Mouse (Mus musculus): ENCODE results near the gene Zdhhc4. TPM values are rescaled to one million over a fixed set of nuclear protein-coding genes. Genes with fewer than 3 reads are reported as not detected.
A peak's percentile ranks its signal among the peaks of the same experiment; 100 is the strongest.

Gene Zdhhc4
- 10 to 100 TPM; 37.5 to 38.2 TPM for total RNA-seq (2021)

GRCm38 (mm10) chr5:143328690-143329495 is at the start of gene Zdhhc4:
TSS of gene Zdhhc4 (minus strand) at chr5:143329256.
- intact Hi-C loops (cut with DNase I), result no loop called here
- peak; percentile 90 to 93 for DNase-seq (ENCODE audit: low spot score in 2 of 2)

- intact Hi-C loops (cut with DNase I), result loop anchor here (5.0 kb wide), 1 partner anchor 46 kb away; no protein-coding TSS in a partner anchor
- DNase-seq (ENCODE audit: low spot score in 2 of 2), result no peak
Measured at GRCm38 (mm10) chr5:143376156-143376555, 47.1 kb upstream of the Zdhhc4 start.

- intact Hi-C loops (cut with DNase I), result loop anchor here (5.0 kb wide), 1 partner anchor 47 kb away; no protein-coding TSS in a partner anchor
Measured at GRCm38 (mm10) chr5:143375242-143375641, 46.2 kb upstream of the Zdhhc4 start.

GRCm38 (mm10) chr5:143372818-143373217 is 43.8 kb upstream of the Zdhhc4 start:
- intact Hi-C loops (cut with DNase I), result no loop called here
- DNase-seq (ENCODE audit: low spot score in 2 of 2), result peak; percentile 30 to 37

More at GRCm38 (mm10) chr5:143375242-143375641, 46.2 kb upstream of the Zdhhc4 start:
- peak; percentile 35 to 39 for DNase-seq (ENCODE audit: low spot score in 2 of 2)

- intact Hi-C loops (cut with DNase I), result no loop called here
- DNase-seq (ENCODE audit: low spot score in 2 of 2), result no peak
Measured at GRCm38 (mm10) chr5:143371146-143371510, 42.1 kb upstream of the Zdhhc4 start.

- intact Hi-C loops (cut with DNase I), result no loop called here
Measured at GRCm38 (mm10) chr5:143370416-143371145, 41.5 kb upstream of the Zdhhc4 start.

GRCm38 (mm10) chr5:143369611-143370255 is 40.7 kb upstream of the Zdhhc4 start:
- no peak for DNase-seq (ENCODE audit: low spot score in 2 of 2)
- intact Hi-C loops (cut with DNase I), result no loop called here

More at GRCm38 (mm10) chr5:143370416-143371145, 41.5 kb upstream of the Zdhhc4 start:
- no peak for DNase-seq (ENCODE audit: low spot score in 2 of 2)

- intact Hi-C loops (cut with DNase I), result no loop called here
- DNase-seq (ENCODE audit: low spot score in 2 of 2), result no peak
Measured at GRCm38 (mm10) chr5:143367931-143368330, 38.9 kb upstream of the Zdhhc4 start.

GRCm38 (mm10) chr5:143363678-143364615 is 34.9 kb upstream of the Zdhhc4 start:
- intact Hi-C loops (cut with DNase I), result no loop called here
- DNase-seq (ENCODE audit: low spot score in 2 of 2), result no peak

GRCm38 (mm10) chr5:143361428-143361827 is 32.4 kb upstream of the Zdhhc4 start:
- intact Hi-C loops (cut with DNase I), result no loop called here
- no peak for DNase-seq (ENCODE audit: low spot score in 2 of 2)

GRCm38 (mm10) chr5:143360000-143360399 is 30.9 kb upstream of the Zdhhc4 start:
- intact Hi-C loops (cut with DNase I), result no loop called here
- no peak for DNase-seq (ENCODE audit: low spot score in 2 of 2)

GRCm38 (mm10) chr5:143359263-143359662 is 30.2 kb upstream of the Zdhhc4 start:
- intact Hi-C loops (cut with DNase I), result no loop called here
- DNase-seq (ENCODE audit: low spot score in 2 of 2), result peak in 1 of 2 experiments; percentile 11

GRCm38 (mm10) chr5:143357564-143357963 is 28.5 kb upstream of the Zdhhc4 start:
- no peak for DNase-seq (ENCODE audit: low spot score in 2 of 2)
- intact Hi-C loops (cut with DNase I), result no loop called here

- DNase-seq (ENCODE audit: low spot score in 2 of 2), result no peak
- intact Hi-C loops (cut with DNase I), result no loop called here
Measured at GRCm38 (mm10) chr5:143356686-143357388, 27.8 kb upstream of the Zdhhc4 start, which contains the start of gene Grid2ip. TSS of gene Grid2ip (plus strand) at chr5:143357338.

GRCm38 (mm10) chr5:143356017-143356416 is 27.0 kb upstream of the Zdhhc4 start:
- intact Hi-C loops (cut with DNase I), result no loop called here
- no peak for DNase-seq (ENCODE audit: low spot score in 2 of 2)

- intact Hi-C loops (cut with DNase I), result no loop called here
- no peak for DNase-seq (ENCODE audit: low spot score in 2 of 2)
Measured at GRCm38 (mm10) chr5:143346367-143346766, 17.3 kb upstream of the Zdhhc4 start.

- no peak for DNase-seq (ENCODE audit: low spot score in 2 of 2)
- intact Hi-C loops (cut with DNase I), result no loop called here
Measured at GRCm38 (mm10) chr5:143339603-143340002, 10.5 kb upstream of the Zdhhc4 start.

GRCm38 (mm10) chr5:143336559-143336958 is 7.5 kb upstream of the Zdhhc4 start:
- intact Hi-C loops (cut with DNase I), result no loop called here
- no peak for DNase-seq (ENCODE audit: low spot score in 2 of 2)

Data from left cerebral cortex, postnatal 25 days (tissue).